Mouse (Mus musculus): ENCODE results near the gene Fuca1. TPM values are rescaled to one million over a fixed set of nuclear protein-coding genes. Genes with fewer than 3 reads are reported as not detected.

The Fuca1 gene
- polyA plus RNA-seq, 1 experiment from 2014 or later: 51.6 TPM

DNA sequence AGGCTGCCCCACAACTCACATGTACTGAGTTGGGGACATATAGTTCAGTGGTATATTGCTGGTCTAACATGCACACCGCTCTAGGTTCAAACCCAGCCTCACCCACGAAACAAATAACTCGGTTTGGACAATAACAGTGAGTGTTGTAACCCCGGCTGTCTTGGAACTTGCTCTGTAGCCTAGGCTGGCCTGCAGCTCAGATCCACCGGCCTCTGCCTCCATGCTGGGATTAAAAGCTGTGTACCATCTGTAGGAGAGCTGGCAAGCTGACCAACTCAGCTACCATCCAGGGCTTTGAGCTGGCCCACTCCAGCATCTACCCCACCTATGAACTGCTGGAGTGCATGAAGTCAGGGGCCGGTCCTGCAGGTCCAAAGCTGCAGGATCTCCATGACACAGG, 40.5 kb upstream of the Fuca1 start:
- Histone ChIP-seq H3K9ac (no peak overlapping the region), H3K4me2 (replicated peaks) (no peak overlapping the region), H3K4me3 (no peak overlapping the region), H3K36me3 (no peaks in the 10 kb centered on the region), H3K27me3 (no peaks in the 10 kb centered on the region), H3K9me3 (no peaks in the 10 kb centered on the region), H3K4me1 (peaks cover 35% of the 10 kb centered on the region), H3K27ac (no peak overlapping the region)
- 89% methylated on average over 6 of the region's 6 CpGs for WGBS
- no peak for ATAC-seq (ENCODE audit: insufficient number of reproducible peaks, insufficient read depth, low FRiP score, low TSS enrichment)

- no peak overlapping the region for H3K27ac ChIP-seq
- H3K9me3 ChIP-seq: no peaks in the 10 kb centered on the region
- WGBS: 90% methylated on average over 10 of the region's 10 CpGs
- no peaks in the 10 kb centered on the region for H3K36me3 ChIP-seq
- H3K4me3 ChIP-seq: no peak overlapping the region
- peaks cover 32% of the 10 kb centered on the region for H3K4me1 ChIP-seq
- H3K9ac ChIP-seq: no peak overlapping the region
- no peak for ATAC-seq (ENCODE audit: insufficient number of reproducible peaks, insufficient read depth, low FRiP score, low TSS enrichment)
- no peak overlapping the region for H3K4me2 ChIP-seq (replicated peaks)
- H3K27me3 ChIP-seq: no peaks in the 10 kb centered on the region
These were observed 40.0 kb upstream of the Fuca1 start for GRCm38 (mm10) chr4:135880576-135880975.

DNA sequence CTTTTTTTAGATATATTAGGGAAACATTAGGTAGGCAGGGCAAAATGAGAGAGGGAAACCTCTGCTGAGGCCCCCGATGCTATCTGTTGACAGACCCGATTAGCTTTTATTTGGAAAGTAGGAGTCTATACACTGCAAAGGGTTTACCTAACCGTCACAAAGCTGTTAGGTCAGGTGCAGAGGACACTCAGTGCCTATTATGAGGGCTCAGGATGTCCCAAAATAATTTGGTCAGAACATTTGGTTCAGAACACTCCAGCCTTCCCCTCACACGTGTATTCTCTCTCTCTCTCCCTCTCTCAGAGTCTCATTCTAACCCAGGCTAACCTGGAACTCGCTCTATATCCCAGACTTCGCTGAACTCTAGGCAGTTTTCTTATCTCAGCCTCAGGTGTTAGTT, 38.5 kb upstream of the Fuca1 start:
- Histone ChIP-seq H3K27me3 (no peaks in the 10 kb centered on the region), H3K9ac (no peak overlapping the region), H3K4me3 (no peak overlapping the region), H3K27ac (no peak overlapping the region), H3K4me1 (peaks cover 18% of the 10 kb centered on the region), H3K36me3 (no peaks in the 10 kb centered on the region), H3K9me3 (no peaks in the 10 kb centered on the region), H3K4me2 (replicated peaks) (no peak overlapping the region)
- ATAC-seq (ENCODE audit: insufficient number of reproducible peaks, insufficient read depth, low FRiP score, low TSS enrichment): no peak
- 78% methylated on average over 6 of the region's 6 CpGs for WGBS

- Histone ChIP-seq H3K36me3 (no peaks in the 10 kb centered on the region), H3K9me3 (no peaks in the 10 kb centered on the region), H3K4me1 (peaks cover 14% of the 10 kb centered on the region), H3K27ac (no peak overlapping the region), H3K4me2 (replicated peaks) (no peak overlapping the region), H3K9ac (no peak overlapping the region), H3K27me3 (no peaks in the 10 kb centered on the region), H3K4me3 (no peak overlapping the region)
- no peak for ATAC-seq (ENCODE audit: insufficient number of reproducible peaks, insufficient read depth, low FRiP score, low TSS enrichment)
- 34% methylated on average over 10 of the region's 10 CpGs for WGBS
These were observed 37.1 kb upstream of the Fuca1 start for GRCm38 (mm10) chr4:135883401-135883851.

GRCm38 (mm10) chr4:135883881-135884516, 36.5 kb upstream of the Fuca1 start:
- Histone ChIP-seq H3K4me3 (no peak overlapping the region), H3K4me1 (peaks cover 14% of the 10 kb centered on the region), H3K9me3 (no peaks in the 10 kb centered on the region), H3K36me3 (no peaks in the 10 kb centered on the region), H3K27ac (peak overlapping the region; percentile 7; the same call in 1 of the 2 replicates), H3K27me3 (no peaks in the 10 kb centered on the region), H3K9ac (no peak overlapping the region), H3K4me2 (replicated peaks) (no peak overlapping the region)
- WGBS: 31% methylated on average over 7 of the region's 7 CpGs
- ATAC-seq (ENCODE audit: insufficient number of reproducible peaks, insufficient read depth, low FRiP score, low TSS enrichment): no peak

- Histone ChIP-seq H3K9ac (no peak overlapping the region), H3K27ac (peak overlapping the region; percentile 7; the same call in 1 of the 2 replicates), H3K9me3 (no peaks in the 10 kb centered on the region), H3K27me3 (no peaks in the 10 kb centered on the region), H3K4me1 (peaks cover 14% of the 10 kb centered on the region), H3K4me3 (no peak overlapping the region), H3K4me2 (replicated peaks) (no peak overlapping the region), H3K36me3 (no peaks in the 10 kb centered on the region)
- no peak for ATAC-seq (ENCODE audit: insufficient number of reproducible peaks, insufficient read depth, low FRiP score, low TSS enrichment)
- WGBS: 31% methylated on average over 6 of the region's 6 CpGs
These were observed 36.0 kb upstream of the Fuca1 start for GRCm38 (mm10) chr4:135884531-135884930.

DNA sequence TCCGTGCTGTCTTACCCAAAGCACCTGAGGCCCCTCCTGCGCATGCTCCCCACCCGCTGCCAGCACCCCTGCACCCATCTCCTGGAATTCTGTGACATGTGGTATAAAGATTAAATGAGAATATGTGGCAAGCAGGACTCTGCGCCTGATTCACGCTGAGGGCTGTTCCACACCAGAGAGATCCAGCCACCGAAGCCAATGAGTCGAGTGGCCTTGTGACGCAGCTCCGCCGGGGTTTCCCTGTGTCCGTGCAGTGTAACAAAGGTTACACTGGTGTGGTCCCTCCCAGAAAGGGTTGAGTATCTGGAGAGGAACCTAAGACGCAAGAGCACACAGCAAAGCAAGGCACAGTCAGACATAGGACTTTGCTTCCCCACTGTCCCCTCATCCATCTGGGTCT, 34.9 kb upstream of the Fuca1 start:
- Histone ChIP-seq H3K4me3 (no peak overlapping the region), H3K36me3 (no peaks in the 10 kb centered on the region), H3K27me3 (no peaks in the 10 kb centered on the region), H3K27ac (no peak overlapping the region), H3K9me3 (no peaks in the 10 kb centered on the region), H3K4me2 (replicated peaks) (no peak overlapping the region), H3K9ac (no peak overlapping the region), H3K4me1 (peaks cover 14% of the 10 kb centered on the region)
- no peak for ATAC-seq (ENCODE audit: insufficient number of reproducible peaks, insufficient read depth, low FRiP score, low TSS enrichment)
- 92% methylated on average over 12 of the region's 12 CpGs for WGBS

DNA sequence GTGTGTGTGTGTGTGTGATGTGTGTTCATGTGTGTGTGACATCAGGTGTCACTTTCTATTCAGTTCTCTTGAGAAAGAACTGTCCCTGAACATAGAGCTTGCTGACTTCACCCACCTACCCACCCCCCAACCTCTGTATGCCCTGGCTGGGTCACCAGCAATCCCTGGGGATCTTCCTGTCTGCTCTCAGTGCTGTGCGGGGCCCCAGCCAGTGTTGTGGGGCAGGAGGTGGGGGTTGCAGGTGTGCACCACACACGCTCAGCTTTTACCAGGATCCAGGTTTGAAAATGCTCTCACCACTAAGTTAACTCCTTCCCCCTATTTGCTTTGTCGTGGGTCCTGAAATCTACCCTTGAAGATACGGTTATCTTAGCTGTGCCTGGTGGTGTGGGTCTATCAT, 34.4 kb upstream of the Fuca1 start:
- peaks cover 14% of the 10 kb centered on the region for H3K4me1 ChIP-seq
- H3K27ac ChIP-seq: no peak overlapping the region
- no peak overlapping the region for H3K9ac ChIP-seq
- ATAC-seq (ENCODE audit: insufficient number of reproducible peaks, insufficient read depth, low FRiP score, low TSS enrichment): no peak
- 85% methylated on average over 4 of the region's 4 CpGs for WGBS
- no peaks in the 10 kb centered on the region for H3K36me3 ChIP-seq
- H3K4me2 ChIP-seq (replicated peaks): no peak overlapping the region
- no peaks in the 10 kb centered on the region for H3K27me3 ChIP-seq
- H3K4me3 ChIP-seq: no peak overlapping the region
- H3K9me3 ChIP-seq: no peaks in the 10 kb centered on the region

GRCm38 (mm10) chr4:135888448-135889057, 32.0 kb upstream of the Fuca1 start:
- Histone ChIP-seq H3K4me2 (replicated peaks) (no peak overlapping the region), H3K9ac (no peak overlapping the region), H3K36me3 (no peaks in the 10 kb centered on the region), H3K27me3 (no peaks in the 10 kb centered on the region), H3K9me3 (no peaks in the 10 kb centered on the region), H3K4me1 (peaks cover 9% of the 10 kb centered on the region), H3K27ac (no peak overlapping the region), H3K4me3 (no peak overlapping the region)
- no peak for ATAC-seq (ENCODE audit: insufficient number of reproducible peaks, insufficient read depth, low FRiP score, low TSS enrichment)
- 90% methylated on average over 24 of the region's 24 CpGs for WGBS

DNA sequence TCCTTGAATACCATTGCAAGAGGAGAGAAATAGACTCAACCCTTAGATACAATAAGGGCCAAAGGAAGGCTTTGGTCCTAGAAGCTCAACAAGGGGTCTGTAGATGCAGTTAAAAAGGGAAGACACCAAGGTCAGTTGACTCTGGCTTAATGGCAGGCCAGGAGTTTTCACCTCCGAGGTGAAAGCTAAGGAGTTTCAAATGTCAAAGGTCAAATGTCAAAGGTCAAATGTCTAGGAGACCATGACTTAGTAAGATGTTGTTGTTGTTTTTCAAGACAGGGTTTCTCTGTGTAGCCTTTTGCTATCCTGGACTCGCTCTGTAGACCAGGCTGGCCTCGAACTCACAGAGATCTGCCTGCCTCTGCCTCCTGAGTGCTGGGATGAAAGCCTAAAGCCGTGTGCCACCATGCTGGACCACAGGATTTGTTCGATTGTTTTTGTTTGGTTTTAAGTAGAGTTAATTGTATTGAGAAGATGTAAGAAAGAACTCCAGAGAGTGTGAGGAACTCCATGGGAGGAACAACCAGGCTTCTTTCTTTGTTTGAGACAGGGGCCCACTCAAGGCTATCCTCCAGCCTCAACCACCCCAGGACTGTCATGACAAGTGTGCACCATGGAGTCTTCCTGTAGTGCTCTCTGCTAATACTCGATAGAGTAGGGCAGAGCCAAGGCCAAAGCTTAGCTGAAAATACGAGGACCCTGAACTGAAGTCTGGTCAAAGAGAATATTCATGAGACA, 31.2 kb upstream of the Fuca1 start:
- Histone ChIP-seq H3K36me3 (no peaks in the 10 kb centered on the region), H3K27ac (no peak overlapping the region), H3K27me3 (no peaks in the 10 kb centered on the region), H3K9ac (no peak overlapping the region), H3K9me3 (no peaks in the 10 kb centered on the region), H3K4me1 (peaks cover 1% of the 10 kb centered on the region), H3K4me2 (replicated peaks) (no peak overlapping the region), H3K4me3 (no peak overlapping the region)
- 78% methylated on average over 7 of the region's 7 CpGs for WGBS
- ATAC-seq (ENCODE audit: insufficient number of reproducible peaks, insufficient read depth, low FRiP score, low TSS enrichment): no peak

DNA sequence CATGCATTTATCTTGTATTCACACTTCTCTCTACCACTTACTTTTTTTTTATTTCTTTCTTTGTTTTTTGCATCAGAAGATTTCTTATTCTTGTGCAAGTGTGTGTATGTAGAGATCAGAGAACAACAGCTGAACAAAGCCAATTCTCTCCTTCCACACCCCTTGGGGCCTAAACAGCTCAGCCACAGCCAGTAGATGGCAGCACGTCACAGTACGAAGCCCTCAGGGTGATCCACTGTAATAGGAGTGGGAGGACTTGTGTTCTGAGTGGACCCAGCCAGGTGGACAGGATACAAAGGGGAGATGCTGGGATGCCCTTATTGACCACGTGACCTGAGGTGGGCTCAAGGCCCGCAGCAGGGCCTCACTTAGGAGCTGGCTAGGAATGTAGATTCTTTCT, 30.7 kb upstream of the Fuca1 start:
- Histone ChIP-seq H3K36me3 (no peaks in the 10 kb centered on the region), H3K27ac (no peak overlapping the region), H3K27me3 (no peaks in the 10 kb centered on the region), H3K9me3 (no peaks in the 10 kb centered on the region), H3K4me2 (replicated peaks) (no peak overlapping the region), H3K4me1 (no peaks in the 10 kb centered on the region), H3K4me3 (no peak overlapping the region), H3K9ac (no peak overlapping the region)
- WGBS: 5% methylated on average over 4 of the region's 4 CpGs
- ATAC-seq (ENCODE audit: insufficient number of reproducible peaks, insufficient read depth, low FRiP score, low TSS enrichment): 0 out of 2 replicates have a peak, but pooled peaks have one; percentile 72

DNA sequence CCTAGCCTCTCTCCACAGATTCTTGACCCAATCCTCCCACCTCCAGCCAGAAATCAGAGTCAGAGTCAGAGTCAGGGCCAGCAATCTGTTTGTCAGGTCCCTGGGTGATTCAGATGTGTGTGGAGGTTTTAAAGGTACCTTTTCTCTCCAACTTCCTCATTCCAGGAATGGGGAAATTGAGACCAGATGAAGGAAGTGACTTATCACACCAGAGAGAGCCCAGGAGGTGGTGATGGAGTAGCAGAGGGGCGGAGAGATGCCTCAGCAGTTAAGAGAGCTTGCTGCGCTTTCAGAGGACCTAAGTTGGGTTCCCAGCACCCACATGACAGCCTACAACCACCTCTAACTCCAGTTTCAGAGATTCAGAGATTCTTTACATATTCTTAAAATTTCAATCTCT, 29.0 kb upstream of the Fuca1 start:
- no peak for ATAC-seq (ENCODE audit: insufficient number of reproducible peaks, insufficient read depth, low FRiP score, low TSS enrichment)
- H3K27me3 ChIP-seq: no peaks in the 10 kb centered on the region
- no peaks in the 10 kb centered on the region for H3K4me1 ChIP-seq
- 76% methylated on average over 2 of the region's 2 CpGs for WGBS
- no peak overlapping the region for H3K27ac ChIP-seq
- no peak overlapping the region for H3K9ac ChIP-seq
- H3K9me3 ChIP-seq: no peaks in the 10 kb centered on the region
- H3K4me2 ChIP-seq (replicated peaks): no peak overlapping the region
- H3K36me3 ChIP-seq: no peaks in the 10 kb centered on the region
- no peak overlapping the region for H3K4me3 ChIP-seq

All from embryonic facial prominence, embryonic 12.5 days (tissue).